Mouse (Mus musculus) left cerebral cortex, postnatal 4 days (tissue): Measurements from ENCODE around the gene Olfr1351. TPM values are rescaled to one million over a fixed set of nuclear protein-coding genes. Genes with fewer than 3 reads are reported as not detected.
"Not testable (repeated sequence)": the region's sequence is repeated elsewhere in the genome, so short reads cannot be mapped to it uniquely, and the experiment has no call there.

Experiments
- DNase-seq: peaks from one replicate; pipeline ENCODE4 v3.0.0-alpha.2; 2022
- intact Hi-C: fragments of 180-260 bp; cut with DNase I; formaldehyde crosslinking; loops from one replicate; pipeline ENCODE4 v1.15.1; 2025
- total RNA-seq, 2 experiments: library from RNA; stranded (reverse); gene quantifications; 2 replicates each; pipeline ENCODE4 v1.2.3; 2021

Gene Olfr1351
- not detected for total RNA-seq

GRCm38 (mm10) chr10:79012172-79012571, at the start of gene Olfr1351:
TSS of gene Olfr1351 (plus strand) at chr10:79012472.
- DNase-seq, result no peak
- intact Hi-C loops, result no loop called here

GRCm38 (mm10) chr10:78963009-78963408, 49.3 kb upstream of the Olfr1351 start, which contains the start of gene Olfr1353:
TSS of gene Olfr1353 (plus strand) at chr10:78963309.
- intact Hi-C loops, DNase-seq: not testable (repeated sequence)

DNA sequence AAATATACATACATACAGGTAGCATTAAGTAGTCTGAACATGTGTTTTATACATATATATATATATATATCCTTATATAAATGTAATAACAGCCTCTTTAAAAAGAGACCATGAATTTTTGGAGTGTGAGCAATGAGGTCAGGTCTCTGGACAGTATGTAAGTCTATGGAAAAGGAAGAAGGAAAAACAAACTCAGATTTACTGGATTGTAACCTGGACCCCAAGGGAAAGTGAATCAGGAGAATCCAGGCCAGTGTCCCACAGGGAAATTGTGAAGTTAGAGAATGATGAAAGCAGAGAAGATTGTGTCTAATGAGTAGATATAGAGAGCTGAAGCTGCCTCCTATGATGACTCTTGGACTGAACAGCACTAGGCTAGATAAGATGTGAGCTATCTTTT, 31.5 kb upstream of the Olfr1351 start, which contains the start of gene Olfr1352:
Gene Olfr1352 (plus strand): TSS at position 301 of the 400 bp plus-strand sequence.
- intact Hi-C loops, result no loop called here
- no peak for DNase-seq

DNA sequence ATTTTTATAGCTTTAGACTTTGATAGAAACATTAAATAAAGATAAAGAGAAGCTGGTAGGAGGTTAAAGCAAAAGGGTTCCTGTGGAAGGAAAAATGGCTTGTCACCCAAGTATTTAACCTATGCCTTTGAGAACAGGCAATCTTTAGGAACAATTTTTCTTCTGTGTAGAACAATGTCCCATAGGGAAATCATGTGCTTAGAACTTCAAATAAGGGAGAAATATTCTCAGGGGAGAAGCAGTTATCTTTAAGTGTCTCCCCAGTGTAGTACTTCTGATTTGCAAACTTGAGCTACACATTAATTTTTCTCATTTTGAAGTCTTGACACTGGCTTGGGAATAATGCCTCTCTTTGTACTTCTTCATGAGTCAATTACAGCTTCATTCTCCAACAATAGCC, 16.2 kb downstream of the Olfr1351 start, which contains the start of gene Olfr57:
Gene Olfr57 (plus strand): TSS at position 301 of the 400 bp plus-strand sequence.
- intact Hi-C loops, result no loop called here
- no peak for DNase-seq

DNA sequence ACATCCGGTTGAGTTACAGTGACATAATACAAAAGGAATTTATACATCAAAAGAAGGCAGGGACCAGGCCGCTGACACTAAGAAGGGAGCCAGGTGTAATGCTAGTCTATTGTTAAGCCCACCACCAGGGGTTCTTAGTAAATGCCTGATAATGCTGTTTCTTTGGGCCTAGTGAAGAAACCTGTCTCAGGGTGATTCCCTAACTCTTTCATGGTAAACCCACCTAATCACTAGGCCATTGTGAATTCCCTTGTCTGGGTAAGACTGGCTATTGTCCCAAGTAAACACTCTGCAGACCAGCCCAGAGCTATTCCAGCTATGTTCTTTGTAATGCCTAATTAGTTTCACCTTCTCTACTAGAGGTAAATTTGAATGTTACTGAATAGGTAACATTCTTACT, 30.2 kb downstream of the Olfr1351 start:
- DNase-seq, intact Hi-C loops: not testable (repeated sequence)

DNA sequence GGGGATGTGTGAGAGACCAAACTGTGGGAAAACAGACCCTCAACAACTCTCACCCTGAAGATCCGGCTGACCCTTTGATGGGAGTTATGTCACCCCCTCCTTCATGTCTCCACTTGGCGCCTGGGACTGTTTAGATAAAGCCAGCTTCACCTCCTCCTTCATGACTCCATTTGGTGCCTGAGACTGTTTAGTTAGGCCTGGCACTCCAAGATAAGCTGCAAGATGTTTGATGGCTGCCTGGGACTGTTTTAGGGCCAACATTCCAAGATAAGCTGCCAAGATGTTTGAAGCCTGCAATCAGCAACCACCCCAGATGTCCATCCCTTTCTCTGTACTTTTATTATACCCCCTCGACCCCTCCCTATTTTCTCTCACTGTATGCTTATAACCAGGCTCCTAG, 45.1 kb downstream of the Olfr1351 start:
- DNase-seq, intact Hi-C loops: not testable (repeated sequence)

Other genes with a start within 250 kb of the Olfr1351 start
- gene Slc1a6, start 232.0 kb upstream of the Olfr1351 start, total RNA-seq, result 10 to 100 TPM; 15.7 to 18.1 TPM
- not detected for gene Olfr1356, start 160.3 kb upstream of the Olfr1351 start, total RNA-seq
- gene Olfr1355, start 136.9 kb upstream of the Olfr1351 start, total RNA-seq, result not detected
- gene Olfr1354, start 99.3 kb upstream of the Olfr1351 start, total RNA-seq, result not detected
- gene Olfr8, start 61.8 kb upstream of the Olfr1351 start, total RNA-seq, result not detected
- gene Olfr1353, start 49.2 kb upstream of the Olfr1351 start, total RNA-seq, result not detected
- not detected for gene Olfr1352, start 31.4 kb upstream of the Olfr1351 start, total RNA-seq
- not detected for gene Olfr57, start 16.3 kb downstream of the Olfr1351 start, total RNA-seq
- 10 to 100 TPM; 36.3 to 40.5 TPM for gene 2610008E11Rik, start 85.1 kb downstream of the Olfr1351 start, total RNA-seq
- gene Vmn2r80, start 136.3 kb downstream of the Olfr1351 start, total RNA-seq, result not detected
- gene Vmn2r81, start 235.2 kb downstream of the Olfr1351 start, total RNA-seq, result not detected